ENCODE assay signal across 9 mouse cellular contexts in the genomic region with DNA sequence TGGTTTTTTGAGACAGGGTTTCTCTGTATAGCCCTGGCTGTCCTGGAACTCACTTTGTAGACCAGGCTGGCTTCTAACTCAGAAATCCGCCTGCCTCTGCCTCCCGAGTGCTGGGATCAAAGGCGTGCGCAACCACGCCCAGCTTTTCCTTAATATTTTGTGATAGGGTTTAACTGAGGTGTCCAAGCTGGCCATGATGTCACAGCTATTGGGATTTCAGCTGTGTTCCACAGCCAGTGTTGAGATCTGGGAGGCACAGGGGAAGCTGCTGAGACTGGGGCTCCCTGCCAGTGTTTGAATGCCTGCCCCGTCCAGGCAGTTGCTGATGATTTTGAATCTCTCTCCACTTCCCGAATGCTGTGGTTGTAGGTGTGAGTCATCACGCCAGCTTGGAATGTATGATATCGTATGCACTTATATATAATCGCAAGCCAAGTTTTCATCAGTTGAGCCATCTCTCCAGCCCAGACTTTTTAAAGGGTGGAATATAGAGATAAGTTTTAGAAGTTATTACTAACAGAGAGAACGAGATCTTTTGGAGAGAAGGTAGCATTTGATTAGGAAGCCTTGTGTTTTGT. TPM values are rescaled to one million over a fixed set of nuclear protein-coding genes. Genes with fewer than 3 reads are reported as not detected.
A peak's percentile ranks its signal among the peaks of the same experiment; 100 is the strongest.
DNase-seq lines count a peak whose midpoint lies in the region; ATAC-seq lines count a peak whose summit lies in the region.
"Had no signal": no experiment of that assay in that cellular context is flagged by ENCODE, and none has a peak within 500 bp of the region (broad histone marks: within the 10 kb centered on the region; RNA-seq: fewer than 3 reads in every experiment).

No protein-coding gene starts in this region.

- no peak for ATAC-seq in embryonic facial prominence, embryonic 14.5 days (ENCODE audit: low read depth)
- ATAC-seq in heart, embryonic 14.5 days (ENCODE audit: insufficient number of reproducible peaks, insufficient read depth, low FRiP score, low read depth) = no peak

- no peaks in the 10 kb centered on the region for H3K36me3 ChIP-seq in embryonic facial prominence, embryonic 14.5 days (ENCODE audit: control insufficient read depth, insufficient read depth, low read length)
- peaks cover 9% of the 10 kb centered on the region for H3K36me3 ChIP-seq in embryonic facial prominence, embryonic 10.5 days (replicated peaks)
- H3K36me3 ChIP-seq in heart, embryonic 14.5 days (ENCODE audit: control insufficient read depth, insufficient read depth, low read length) = no peaks in the 10 kb centered on the region

- H3K27me3 ChIP-seq in embryonic facial prominence, embryonic 14.5 days (replicated peaks; ENCODE audit: control insufficient read depth, insufficient read depth, low read length) = no peaks in the 10 kb centered on the region
- H3K27me3 ChIP-seq in embryonic facial prominence, embryonic 10.5 days (replicated peaks; ENCODE audit: low read depth, poor library complexity, severe bottlenecking) = no peaks in the 10 kb centered on the region
- H3K27me3 ChIP-seq in heart, embryonic 14.5 days (ENCODE audit: control insufficient read depth, insufficient read depth, low read length) = no peaks in the 10 kb centered on the region
- H3K27me3 ChIP-seq: limb, embryonic 13.5 days had no signal

- 83% methylated on average over 11 of the region's 11 CpGs for WGBS in embryonic facial prominence, embryonic 14.5 days
- 92% methylated on average over 11 of the region's 11 CpGs for WGBS in embryonic facial prominence, embryonic 10.5 days
- 49% methylated on average over 11 of the region's 11 CpGs for WGBS in heart, embryonic 14.5 days

- peaks cover 22% of the 10 kb centered on the region for H3K4me1 ChIP-seq in embryonic facial prominence, embryonic 14.5 days (ENCODE audit: control insufficient read depth, insufficient read depth, low read length)
- peaks cover 48% of the 10 kb centered on the region for H3K4me1 ChIP-seq in embryonic facial prominence, embryonic 10.5 days
- H3K4me1 ChIP-seq in heart, embryonic 14.5 days (ENCODE audit: control insufficient read depth in 2 of 2, insufficient read depth in 2 of 2, low read length in 2 of 2) = peaks cover 11 to 47% of the 10 kb centered on the region in 2 experiments

- H3K4me3 ChIP-seq in embryonic facial prominence, embryonic 14.5 days (ENCODE audit: low read depth, low read length) = no peak overlapping the region
- no peak overlapping the region for H3K4me3 ChIP-seq in embryonic facial prominence, embryonic 10.5 days
- H3K4me3 ChIP-seq in heart, embryonic 14.5 days (ENCODE audit: control insufficient read depth in 1 of 2, insufficient read depth in 1 of 2, low read depth in 1 of 2, low read length in 2 of 2) = no peak overlapping the region
- H3K4me3 ChIP-seq: limb, embryonic 13.5 days had no signal

- H3K9ac ChIP-seq in embryonic facial prominence, embryonic 14.5 days (ENCODE audit: low read depth, low read length) = no peak overlapping the region
- no peak overlapping the region for H3K9ac ChIP-seq in heart, embryonic 14.5 days (ENCODE audit: low read length)
- H3K9ac ChIP-seq: limb, embryonic 13.5 days had no signal

- DNase-seq in embryonic facial prominence, embryonic 14.5 days (ENCODE audit: low spot score) = peak; percentile 19
- DNase-seq in embryonic facial prominence, embryonic 10.5 days (ENCODE audit: low spot score) = no peak
- peak; percentile 47 for DNase-seq in Muller cell, postnatal 12 days (ENCODE audit: inconsistent ontology term)
- peak; percentile 16 for DNase-seq in lung, postnatal 14 days
- DNase-seq in natural killer cell, adult 2 months (ENCODE audit: low spot score in 2 of 2) = no peak
- DNase-seq in adrenal gland, postnatal 25 days = no peak
- DNase-seq in thymus, postnatal 14 days = no peak

- H3K27ac ChIP-seq in embryonic facial prominence, embryonic 14.5 days (replicated peaks; ENCODE audit: low read depth, low read length) = no peak overlapping the region
- H3K27ac ChIP-seq in embryonic facial prominence, embryonic 10.5 days (replicated peaks) = no peak overlapping the region
- peak overlapping the region; percentile 33 to 48; a peak in 1 of 4 replicates for H3K27ac ChIP-seq in heart, embryonic 14.5 days (replicated peaks in 1 of 2; ENCODE audit: control insufficient read depth in 1 of 2, insufficient read depth in 1 of 2, low read depth in 2 of 2, low read length in 2 of 2)
- H3K27ac ChIP-seq: limb, embryonic 13.5 days had no signal

- no peaks in the 10 kb centered on the region for H3K9me3 ChIP-seq in embryonic facial prominence, embryonic 14.5 days (ENCODE audit: control insufficient read depth, low read length)
- H3K9me3 ChIP-seq in embryonic facial prominence, embryonic 10.5 days = 0 out of 2 replicates have a peak, but pooled peaks cover 2% of the 10 kb centered on the region
- no peaks in the 10 kb centered on the region for H3K9me3 ChIP-seq in heart, embryonic 14.5 days (ENCODE audit: control insufficient read depth, low read length)

- H3K4me2 ChIP-seq in embryonic facial prominence, embryonic 14.5 days (ENCODE audit: low read depth, low read length) = no peak overlapping the region
- H3K4me2 ChIP-seq in heart, embryonic 14.5 days (ENCODE audit: low read length) = no peak overlapping the region
- H3K4me2 ChIP-seq: limb, embryonic 13.5 days had no signal

RNA-seq across cellular contexts. Expression of a gene that starts 27.4 kb away (rescaled TPM):
- 31.3 and 31.5 TPM in 2 replicates for polyA plus RNA-seq in embryonic facial prominence, embryonic 14.5 days (2014; fragmentation: Nextera tagmentation; extraction: Ambion mirVana)
- polyA plus RNA-seq in embryonic facial prominence, embryonic 10.5 days (2016; fragmentation: Nextera tagmentation; extraction: Ambion mirVana) = 68.8 and 72.2 TPM in 2 replicates
- polyA plus RNA-seq in heart, embryonic 14.5 days (2014; fragmentation: Nextera tagmentation; extraction: Ambion mirVana) = 30.8 and 35.1 TPM in 2 replicates
- 40.7 and 50.1 TPM in 2 replicates for total RNA-seq in adrenal gland, postnatal 25 days (2021)

RNA-seq across cellular contexts. Expression of a gene that starts 55.8 kb away (rescaled TPM):
- 8.6 and 10.4 TPM in 2 replicates for polyA plus RNA-seq in embryonic facial prominence, embryonic 14.5 days (2014; fragmentation: Nextera tagmentation; extraction: Ambion mirVana)
- polyA plus RNA-seq in embryonic facial prominence, embryonic 10.5 days (2016; fragmentation: Nextera tagmentation; extraction: Ambion mirVana) = 3.0 and 3.9 TPM in 2 replicates
- 23.7 and 26.9 TPM in 2 replicates for polyA plus RNA-seq in heart, embryonic 14.5 days (2014; fragmentation: Nextera tagmentation; extraction: Ambion mirVana)
- total RNA-seq in adrenal gland, postnatal 25 days (2021) = 21.9 and 24.7 TPM in 2 replicates

Comparison
In these comparisons a context has a peak if more than half of its experiments do, and no peak if none do; other contexts are left out.
1. DNase-seq: peak in embryonic facial prominence, embryonic 14.5 days (single experiment), Muller cell, postnatal 12 days (single experiment) and lung, postnatal 14 days (single experiment); none in embryonic facial prominence, embryonic 10.5 days (single experiment), natural killer cell, adult 2 months (0 of 2), adrenal gland, postnatal 25 days (single experiment) and thymus, postnatal 14 days (single experiment).
2. H3K27ac ChIP-seq: peak in heart, embryonic 14.5 days (2 of 2); none in embryonic facial prominence, embryonic 14.5 days (single experiment) and embryonic facial prominence, embryonic 10.5 days (single experiment).